Mouse (Mus musculus) spleen, postnatal 4 days (tissue): Measurements from ENCODE around the gene Atf2.

Experiments
- DNase-seq, 2 experiments: peaks; one replicate each; pipeline ENCODE4 v3.0.0; 2022; ENCODE audit warnings: low spot score in 2 of 2

Atf2 gene

DNA sequence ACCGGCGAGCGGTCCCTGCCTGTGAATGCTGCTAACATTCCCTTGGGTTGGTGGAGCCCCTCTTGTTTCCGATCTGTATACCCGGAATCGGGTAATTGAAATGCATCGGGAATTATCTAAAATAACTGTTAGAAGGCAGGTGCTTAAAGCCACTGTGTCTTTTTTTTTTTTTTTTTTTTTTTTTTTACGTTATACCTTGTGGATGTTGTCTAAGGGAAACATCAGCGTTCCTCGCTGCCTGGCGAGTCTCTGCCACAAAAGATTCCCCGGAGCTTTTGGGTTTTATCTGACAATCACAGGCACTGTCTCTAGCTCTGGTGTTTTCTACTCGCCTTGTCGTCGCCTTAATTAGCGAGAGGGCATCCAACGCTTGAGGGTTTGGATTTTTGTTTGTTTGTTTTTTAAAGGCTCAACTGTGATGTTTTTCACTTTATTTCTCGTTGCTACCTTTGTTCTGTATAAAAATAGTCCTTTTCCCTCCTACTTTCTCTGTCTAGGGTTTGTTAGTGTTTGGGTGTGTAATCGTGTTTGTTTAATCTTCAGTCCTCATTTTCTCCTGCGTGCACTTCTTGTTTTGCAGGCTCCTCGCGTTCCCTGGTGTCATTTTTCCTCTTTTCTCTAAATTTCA lies 116.6 kb downstream of the Atf2 start:
- DNase-seq, result no peak

DNA sequence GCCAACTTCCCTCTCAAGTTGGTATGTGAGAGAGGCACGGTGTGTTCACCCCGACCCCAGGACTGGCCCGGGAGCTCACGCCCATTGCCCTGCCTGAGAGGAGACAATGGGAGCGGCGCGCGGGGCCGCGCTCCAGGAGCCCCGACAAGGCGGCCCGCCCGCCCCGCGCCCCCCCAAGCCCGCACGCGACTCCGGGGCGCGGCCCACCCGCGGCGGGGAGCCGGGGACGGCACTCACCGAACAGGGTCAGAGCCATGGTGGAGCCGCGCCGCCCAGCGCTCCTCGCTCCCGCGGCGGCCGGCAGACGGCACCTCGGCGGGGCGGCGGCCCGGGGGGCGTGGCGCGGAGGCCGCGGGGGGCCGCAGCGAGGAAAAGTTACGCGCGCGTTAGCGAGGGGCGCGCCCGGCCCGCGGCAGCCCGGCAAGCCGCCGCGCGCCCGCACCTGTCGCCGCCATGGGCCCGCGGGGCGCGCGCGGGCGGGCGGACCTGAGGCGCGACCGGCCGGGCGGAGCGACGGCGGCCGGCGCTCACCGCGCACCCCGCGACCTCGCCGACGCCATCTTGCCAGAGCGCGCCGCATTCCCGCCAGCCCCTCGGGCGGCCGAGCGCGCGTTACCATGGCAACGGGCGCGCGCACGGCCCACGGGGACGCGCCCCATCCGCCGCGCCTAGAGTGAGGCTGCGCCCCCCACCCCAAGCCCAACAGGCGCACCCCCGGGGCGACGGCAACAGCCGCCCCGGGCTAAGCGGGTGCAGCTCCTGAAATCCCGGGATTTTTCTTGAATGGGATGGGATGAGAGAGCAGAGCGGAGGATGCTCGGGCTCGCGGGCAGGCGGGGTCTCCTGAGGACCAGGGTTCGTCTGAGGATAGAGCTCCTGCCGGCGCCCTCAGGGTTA lies 117.4 kb downstream of the Atf2 start, which contains the start of gene Chn1:
TSS of gene Chn1 (minus strand) at position 561 of the 897 bp plus-strand sequence.
- DNase-seq, result peak; percentile 17 to 65

DNA sequence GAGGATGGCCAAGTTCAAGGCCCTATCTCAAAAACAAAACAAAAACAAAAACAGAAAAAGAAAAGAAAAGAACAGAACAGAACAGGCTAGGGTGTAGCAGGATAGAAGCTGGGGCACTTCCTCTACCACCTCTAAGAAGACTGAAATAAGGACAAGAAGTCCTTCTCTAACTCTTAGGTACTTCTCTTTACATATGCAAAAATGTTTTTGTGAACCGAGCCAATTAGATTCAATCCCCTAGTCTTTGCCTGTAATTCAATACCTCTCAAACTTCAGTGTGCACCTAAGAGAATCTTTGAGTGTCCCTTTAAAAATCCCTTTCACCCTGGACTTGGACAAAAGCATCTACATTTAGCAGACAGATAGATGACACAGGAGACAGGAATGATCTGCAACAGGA lies 119.5 kb downstream of the Atf2 start:
- DNase-seq, result no peak

DNA sequence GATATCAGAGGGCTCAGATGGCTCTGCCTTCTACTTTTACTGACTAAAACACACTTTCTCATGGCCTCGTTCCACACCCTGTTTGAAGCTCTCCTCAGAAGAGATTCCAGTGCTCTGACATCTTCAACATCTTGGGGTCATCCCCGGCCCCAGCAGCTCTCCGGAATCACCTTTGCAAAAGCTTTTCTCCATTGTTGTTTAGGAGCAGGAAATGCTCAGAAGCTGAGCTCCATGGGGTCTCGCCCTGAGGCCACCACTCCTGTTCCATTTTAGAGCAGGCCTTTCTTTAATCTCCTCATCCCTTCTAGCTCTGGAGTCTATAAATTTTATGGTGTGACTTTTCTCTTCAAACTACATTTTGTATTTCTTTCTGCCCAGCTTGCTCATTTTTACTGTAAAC lies 123.8 kb downstream of the Atf2 start:
- DNase-seq, result no peak
